Mouse (Mus musculus): ENCODE results near the gene Ppp2r5c. TPM values are rescaled to one million over a fixed set of nuclear protein-coding genes. Genes with fewer than 3 reads are reported as not detected.

The Ppp2r5c gene
- total and polyA plus RNA-seq, 3 experiments = 72.0 to 100.0 (median 93.9) TPM

- Histone ChIP-seq H3K27me3 (ENCODE audit: control insufficient read depth in 1 of 2, insufficient read depth in 2 of 2, low read length in 2 of 2) (no peaks in the 10 kb centered on the region), H3K4me1 (ENCODE audit: control insufficient read depth in 1 of 2, insufficient read depth in 2 of 2, low read length in 2 of 2) (peaks cover 4 to 19% of the 10 kb centered on the region in 2 experiments), H3K9me3 (replicated peaks; ENCODE audit: insufficient read depth, low read length) (no peaks in the 10 kb centered on the region), H3K4me3 (ENCODE audit: control insufficient read depth in 1 of 2, insufficient read depth in 1 of 2, low read depth in 2 of 2, low read length in 2 of 2) (peak overlapping the region; percentile 74 to 83), H3K36me3 (ENCODE audit: control insufficient read depth in 1 of 2, insufficient read depth in 2 of 2, low read length in 2 of 2) (peaks cover 1 to 14% of the 10 kb centered on the region in 2 experiments; a peak in 3 of 4 replicates), H3K9ac (ENCODE audit: control insufficient read depth, low read depth, low read length, poor library complexity, severe bottlenecking) (peak overlapping the region; percentile 94), H3K27ac (ENCODE audit: control insufficient read depth, low read depth, low read length) (peak overlapping the region; percentile 95), H3K79me2 (ENCODE audit: control insufficient read depth, insufficient read depth, low read length, poor library complexity) (peaks cover 58% of the 10 kb centered on the region)
- DNase-seq (ENCODE audit: low read depth, low spot score) = peak; percentile 96
- peak; percentile 70 for TF ChIP-seq HCFC1 (IDR thresholded peaks at IDR 0.05; ENCODE audit: low read depth, low read length)
- peak; percentile 80 for TF ChIP-seq CHD2 (IDR thresholded peaks at IDR 0.05; ENCODE audit: low read length)
- peak; percentile 68 for TF ChIP-seq MXI1 (IDR thresholded peaks at IDR 0.05; ENCODE audit: low read depth, low read length)
- peak; percentile 52; the same call in 1 of the 2 replicates for TF ChIP-seq ELF1 (IDR thresholded peaks at IDR 0.05; ENCODE audit: low read depth, low read length)
- TF ChIP-seq ZC3H11A (IDR thresholded peaks at IDR 0.05; ENCODE audit: low read depth, low read length) = no peak
- peak; percentile 71 for TF ChIP-seq ETS1 (IDR thresholded peaks at IDR 0.05; ENCODE audit: low read depth, low read length)
- TF ChIP-seq POLR2AphosphoS2 (IDR thresholded peaks at IDR 0.05; ENCODE audit: low read length) = peak; percentile 75
- peak; percentile 63; the same call in 1 of the 2 replicates for TF ChIP-seq ZKSCAN1 (IDR thresholded peaks at IDR 0.05; ENCODE audit: low read depth, low read length)
- TF ChIP-seq TCF12 (IDR thresholded peaks at IDR 0.05; ENCODE audit: low read depth, low read length) = peak; percentile 45
- no peak for TF ChIP-seq E2F4 (IDR thresholded peaks at IDR 0.05; ENCODE audit: borderline replicate concordance, low read depth, low read length)
- TF ChIP-seq MYC (IDR thresholded peaks at IDR 0.05; ENCODE audit: low read depth, low read length) = 0 out of 2 replicates have a peak, but pooled peaks have one; percentile 13
- TF ChIP-seq EP300 (IDR thresholded peaks at IDR 0.05; ENCODE audit: low read depth in 1 of 2, low read length in 2 of 2) = peak in 1 of 2 experiments; percentile 30; a peak in 1 of 4 replicates
- TF ChIP-seq USF2 (IDR thresholded peaks at IDR 0.05; ENCODE audit: borderline replicate concordance in 1 of 2, insufficient read depth in 1 of 2, low read depth in 1 of 2, low read length in 2 of 2) = no peak
- peak; percentile 84 for TF ChIP-seq SIN3A (IDR thresholded peaks at IDR 0.05; ENCODE audit: low read length)
- no peak for TF ChIP-seq MYB (IDR thresholded peaks at IDR 0.05; ENCODE audit: low read depth, low read length)
- TF ChIP-seq MAZ (IDR thresholded peaks at IDR 0.05; ENCODE audit: low read depth, low read length) = 0 out of 2 replicates have a peak, but pooled peaks have one; percentile 6
- TF ChIP-seq POLR2A (IDR thresholded peaks at IDR 0.05; ENCODE audit: control insufficient read depth in 1 of 2, insufficient read depth in 1 of 2, low read depth in 1 of 2, low read length in 2 of 2, poor library complexity in 1 of 2) = peak; percentile 38 to 77; a peak in 3 of 4 replicates
- TF ChIP-seq ZNF384 (IDR thresholded peaks at IDR 0.05; ENCODE audit: low read depth, low read length) = peak; percentile 99
- peak; percentile 45; the same call in 1 of the 2 replicates for TF ChIP-seq ZMIZ1 (IDR thresholded peaks at IDR 0.05; ENCODE audit: low read depth, low read length)
- peak; percentile 92 for TF ChIP-seq TBP (IDR thresholded peaks at IDR 0.05; ENCODE audit: low read depth, low read length)
- TF ChIP-seq UBTF (IDR thresholded peaks at IDR 0.05; ENCODE audit: borderline replicate concordance, insufficient read depth, low read depth, low read length) = no peak
- peak; percentile 67 for TF ChIP-seq NELFE (IDR thresholded peaks at IDR 0.05; ENCODE audit: low read depth, low read length)
- no peak for TF ChIP-seq GABPA (IDR thresholded peaks at IDR 0.05; ENCODE audit: low read depth, low read length)
Measured at GRCm38 (mm10) chr12:110485585-110486331, 38.8 kb downstream of the Ppp2r5c start.

All from MEL (cell line).